Mouse (Mus musculus) embryonic fibroblast, embryonic 13.5 days (primary cell): ENCODE measurements at regions not wholly inside any gene's neighbourhood (a gene's known extent, or its start where the extent isn't known, plus 50 kb on each side); places are given as distances from the start of the nearest gene placed in this dataset.

Experiments
- H3K27ac ChIP-seq: 2 replicates; pipeline ENCODE4 v1.5.1; 2012; ENCODE audit warnings: low read length, control low read depth, inconsistent platforms; ENCODE audit not compliant: insufficient read depth
- H3K4me1 ChIP-seq: 2 replicates; pipeline ENCODE4 v1.6.1; 2011; ENCODE audit warnings: low read length; ENCODE audit not compliant: control insufficient read depth, insufficient read depth
- H3K4me3 ChIP-seq: 2 replicates; pipeline ENCODE4 v1.5.1; 2011; ENCODE audit warnings: mild to moderate bottlenecking, control low read depth, low read length; ENCODE audit not compliant: insufficient read depth
- CTCF ChIP-seq: IDR thresholded peaks from 2 replicates; pipeline ENCODE4 v1.5.1; 2011; ENCODE audit warnings: mild to moderate bottlenecking, control low read depth, low read length, moderate library complexity, borderline replicate concordance; ENCODE audit not compliant: insufficient read depth
- POLR2A ChIP-seq: IDR thresholded peaks from 2 replicates; pipeline ENCODE4 v1.6.1; 2011; ENCODE audit warnings: low read depth, mild to moderate bottlenecking, control low read depth, low read length, moderate library complexity

DNA sequence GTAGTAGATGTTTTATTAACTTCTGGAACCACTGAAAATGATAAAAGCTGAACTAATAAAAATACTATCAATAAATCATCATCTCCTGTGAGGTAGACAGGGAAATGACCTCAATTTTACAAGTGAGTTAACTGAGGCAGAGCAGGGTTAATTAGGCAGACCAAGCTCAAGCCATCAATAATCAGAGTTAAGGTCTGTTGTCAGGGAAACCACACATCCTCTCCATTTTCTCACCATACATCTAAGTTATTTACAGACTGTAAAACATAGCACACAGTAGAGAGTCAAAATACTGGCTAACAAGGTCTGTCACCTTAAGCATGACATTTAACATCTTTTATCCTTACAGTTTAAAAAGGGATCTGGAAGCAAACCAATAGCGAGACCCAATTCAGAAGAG, 1242.5 kb upstream of the Flrt2 start:
- H3K4me1 ChIP-seq, result no peaks in the 10 kb centered on the region
- no peak overlapping the region for H3K27ac ChIP-seq
- H3K4me3 ChIP-seq, result no peak overlapping the region
- TF ChIP-seq POLR2A, result no peak
- no peak for TF ChIP-seq CTCF

DNA sequence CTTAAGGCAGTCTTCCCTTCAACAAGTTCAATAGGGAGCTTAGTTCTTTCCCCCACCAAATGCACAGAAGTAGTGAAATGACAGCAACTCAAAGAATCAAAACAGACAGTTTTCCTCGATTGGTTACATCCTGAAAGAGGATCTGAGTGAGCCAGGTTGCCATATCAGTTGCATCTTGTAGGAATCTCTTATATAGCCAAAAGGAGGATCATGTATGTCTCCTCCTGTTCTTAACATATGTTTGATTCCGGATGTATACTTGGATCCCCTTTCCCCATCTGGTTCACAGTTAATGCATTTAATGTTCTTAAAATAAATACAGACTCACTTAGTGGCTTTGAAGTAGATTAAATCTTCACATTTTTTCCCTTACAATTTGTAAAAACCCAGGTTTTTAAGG, 1224.0 kb upstream of the Flrt2 start:
- Histone ChIP-seq H3K4me3 (no peak overlapping the region), H3K4me1 (no peaks in the 10 kb centered on the region), H3K27ac (no peak overlapping the region)
- TF ChIP-seq POLR2A, result no peak
- no peak for TF ChIP-seq CTCF

DNA sequence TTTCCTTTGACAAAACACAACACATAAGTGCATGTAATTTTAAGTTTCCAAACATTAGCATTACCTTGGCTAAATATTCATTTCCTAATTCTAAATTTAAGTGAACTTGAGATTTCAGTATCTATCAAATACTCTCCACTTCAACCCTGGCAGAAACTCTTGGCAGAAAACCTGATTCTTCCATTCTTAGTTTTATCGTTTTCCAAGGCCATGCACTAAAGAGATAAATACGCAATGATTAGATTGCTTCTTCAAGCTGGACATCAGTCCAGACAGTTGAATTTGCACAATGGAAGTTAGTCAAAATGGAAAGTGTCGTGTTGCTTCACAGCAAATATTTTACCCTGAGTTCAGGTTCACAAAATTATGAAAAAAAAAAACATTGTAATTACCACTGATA, 1223.4 kb upstream of the Flrt2 start:
- no peak overlapping the region for H3K4me3 ChIP-seq
- no peak overlapping the region for H3K27ac ChIP-seq
- TF ChIP-seq CTCF (no peak), POLR2A (no peak)
- no peaks in the 10 kb centered on the region for H3K4me1 ChIP-seq

DNA sequence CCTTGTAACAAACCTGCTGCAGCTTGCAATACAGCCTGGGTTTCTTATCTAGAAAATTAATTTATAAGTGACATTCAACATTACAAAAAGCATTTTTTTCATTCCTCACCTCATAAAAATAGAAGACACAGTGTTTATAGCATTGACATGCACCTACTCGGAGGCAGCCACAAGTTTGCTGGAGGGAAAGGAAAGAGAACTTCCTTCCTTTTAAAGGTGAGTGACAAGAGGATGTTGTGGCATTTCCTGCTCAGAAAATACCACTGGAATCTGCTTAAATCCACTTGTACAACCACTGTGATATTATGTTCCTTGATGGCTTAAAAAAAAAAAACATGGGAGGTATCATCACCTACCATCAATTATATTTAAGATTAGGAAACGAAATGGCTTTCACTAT, 1222.2 kb upstream of the Flrt2 start:
- Histone ChIP-seq H3K27ac (no peak overlapping the region), H3K4me1 (no peaks in the 10 kb centered on the region), H3K4me3 (no peak overlapping the region)
- no peak for TF ChIP-seq CTCF
- no peak for TF ChIP-seq POLR2A

DNA sequence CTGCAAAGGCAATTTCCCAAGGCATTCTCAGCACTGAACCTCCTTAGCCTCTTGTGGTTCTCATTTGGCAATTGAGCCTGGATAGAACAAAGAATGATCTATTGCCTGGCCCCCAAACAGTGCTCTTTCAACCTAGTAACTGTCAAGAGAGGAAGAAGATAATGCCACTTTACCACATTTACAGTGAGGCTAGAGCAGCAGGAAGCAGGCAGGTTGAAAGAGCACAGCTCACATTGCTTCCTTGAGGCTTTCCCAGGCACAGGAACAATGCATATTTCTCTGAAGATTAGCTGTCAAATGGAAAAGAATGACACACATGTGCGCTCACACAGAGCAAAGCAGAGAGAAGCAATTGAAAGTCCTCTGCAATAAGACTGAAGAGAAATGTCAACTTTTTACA, 1221.0 kb upstream of the Flrt2 start:
- Histone ChIP-seq H3K27ac (no peak overlapping the region), H3K4me3 (no peak overlapping the region), H3K4me1 (no peaks in the 10 kb centered on the region)
- no peak for TF ChIP-seq POLR2A
- no peak for TF ChIP-seq CTCF

DNA sequence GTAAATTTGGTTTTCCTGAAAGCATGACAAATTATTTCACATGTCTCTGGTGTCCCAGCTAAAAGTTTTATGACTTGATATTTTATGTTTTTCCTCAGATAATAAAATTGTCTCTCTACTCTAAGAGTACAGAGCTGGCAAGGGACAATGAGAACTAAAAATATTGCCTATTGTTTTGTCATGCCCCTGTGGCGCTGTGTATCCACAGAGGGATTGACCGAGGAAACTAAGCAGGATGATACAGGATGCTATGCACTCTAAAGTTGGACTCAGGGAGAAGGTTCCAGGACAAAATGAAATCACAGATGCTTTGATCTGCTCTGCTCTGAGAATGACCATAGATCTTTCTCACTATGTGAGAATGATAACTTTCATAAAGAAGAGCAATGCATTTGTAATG, 1203.3 kb upstream of the Flrt2 start:
- Histone ChIP-seq H3K4me1 (no peaks in the 10 kb centered on the region), H3K4me3 (no peak overlapping the region), H3K27ac (no peak overlapping the region)
- TF ChIP-seq POLR2A (no peak), CTCF (no peak)

DNA sequence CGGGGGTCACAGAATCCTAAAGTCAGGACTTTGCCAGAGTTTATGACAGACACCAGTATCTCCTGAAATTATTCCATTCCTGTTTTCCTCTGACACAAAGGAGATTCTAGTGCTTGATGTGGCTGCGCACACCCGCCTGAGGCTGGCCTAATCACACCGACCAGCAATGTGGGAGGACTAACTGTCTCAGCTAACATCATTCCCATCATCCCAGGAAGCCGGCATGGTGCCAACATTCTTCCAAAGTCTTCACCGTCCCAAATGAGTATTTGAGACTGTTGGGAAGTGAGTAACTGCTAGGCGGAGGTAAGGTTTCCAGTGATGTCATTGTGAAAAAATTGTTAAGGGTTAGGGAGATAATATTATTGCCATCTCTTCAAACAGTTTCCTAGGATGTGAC, 1183.9 kb upstream of the Flrt2 start:
- Histone ChIP-seq H3K4me3 (no peak overlapping the region), H3K4me1 (peaks cover 7% of the 10 kb centered on the region; the same call in 1 of the 2 replicates), H3K27ac (peak overlapping the region; percentile 35; the same call in 1 of the 2 replicates)
- TF ChIP-seq CTCF, result no peak
- no peak for TF ChIP-seq POLR2A

DNA sequence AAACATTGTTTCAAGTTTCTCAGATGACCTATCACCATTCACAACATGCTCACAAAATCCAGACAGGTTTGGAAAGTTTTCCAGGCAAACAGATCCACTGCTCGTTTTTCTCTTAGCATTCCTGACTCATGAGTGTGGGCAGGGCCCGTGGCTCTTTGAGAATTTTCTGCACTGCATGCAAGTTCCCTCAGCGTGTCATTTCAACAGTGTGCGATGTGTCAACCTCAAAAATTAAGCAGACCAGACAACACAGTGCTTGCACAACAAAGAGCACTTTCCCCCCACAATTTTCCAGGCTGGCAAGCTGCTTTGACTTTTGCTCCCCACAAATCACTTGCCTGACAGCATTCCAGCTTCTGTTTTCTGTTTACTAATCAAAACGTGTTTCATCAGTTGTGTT, 1182.2 kb upstream of the Flrt2 start:
- TF ChIP-seq CTCF, result no peak
- TF ChIP-seq POLR2A, result no peak
- no peak overlapping the region for H3K4me3 ChIP-seq
- H3K27ac ChIP-seq, result no peak overlapping the region; the same call in 1 of the 2 replicates
- peaks cover 7% of the 10 kb centered on the region; the same call in 1 of the 2 replicates for H3K4me1 ChIP-seq

DNA sequence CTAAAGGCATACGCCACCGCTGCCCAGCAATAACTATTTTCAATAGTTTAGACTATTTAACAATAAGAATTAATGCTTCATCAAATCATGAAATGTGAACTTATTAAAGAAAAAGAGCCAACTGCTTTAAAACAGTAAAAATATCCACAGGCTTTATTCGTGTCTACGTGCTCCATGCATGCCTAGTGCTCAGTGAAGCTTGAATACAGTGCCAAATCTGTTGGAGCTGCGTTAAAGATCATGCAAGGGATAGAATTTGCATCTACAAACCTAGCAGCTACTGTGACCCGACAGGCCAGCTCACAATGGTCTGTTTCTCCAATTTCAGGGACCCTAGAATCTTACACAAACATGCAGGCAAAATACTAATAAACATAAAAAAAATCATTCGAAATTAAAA, 1147.3 kb upstream of the Flrt2 start:
- no peak for TF ChIP-seq CTCF
- no peak for TF ChIP-seq POLR2A
- Histone ChIP-seq H3K27ac (no peak overlapping the region), H3K4me1 (no peaks in the 10 kb centered on the region), H3K4me3 (no peak overlapping the region)

DNA sequence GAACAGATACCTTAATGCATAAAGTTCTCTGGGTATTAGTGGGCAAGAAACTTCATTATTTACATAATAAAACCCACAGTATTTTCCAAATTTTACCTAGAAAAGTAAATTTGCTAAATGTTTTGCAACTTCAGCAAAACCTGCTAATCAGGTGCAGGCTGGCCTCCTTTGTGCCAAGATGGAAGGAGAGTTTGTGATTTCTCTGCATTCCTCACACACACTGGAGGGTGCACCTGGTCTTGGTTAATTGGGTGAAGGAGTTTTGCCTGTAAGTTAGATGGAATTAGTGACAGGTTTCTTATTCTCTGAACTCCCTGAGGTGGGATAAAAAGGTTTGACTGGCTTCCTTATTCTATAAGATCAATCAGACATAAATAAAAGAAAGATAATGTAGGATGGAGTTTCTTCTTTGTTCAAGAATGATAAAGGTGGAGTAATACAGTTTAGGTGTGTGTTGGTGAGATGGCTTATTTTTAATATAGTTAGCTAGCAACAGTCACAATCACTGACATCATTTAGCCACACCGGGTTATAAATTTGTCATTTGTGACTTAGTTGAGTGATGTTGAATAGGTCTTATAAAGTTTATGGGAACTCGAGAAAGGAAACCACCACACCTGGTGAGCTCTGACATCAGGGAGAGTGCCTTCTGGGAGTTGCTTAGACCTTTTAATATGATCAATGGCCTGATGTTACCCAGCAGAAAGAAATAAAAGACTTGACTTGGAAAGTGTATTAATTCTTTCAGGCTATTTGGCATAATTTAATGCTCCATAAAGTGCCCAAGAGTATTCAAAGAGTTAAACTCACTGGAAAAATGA, 1131.4 kb upstream of the Flrt2 start:
- Histone ChIP-seq H3K4me1 (no peaks in the 10 kb centered on the region), H3K27ac (no peak overlapping the region), H3K4me3 (no peak overlapping the region)
- TF ChIP-seq POLR2A (no peak), CTCF (no peak)
